Mouse (Mus musculus) olfactory bulb, adult 2 months (tissue): ENCODE data around the gene Rab3gap2.

ENCODE experiments used
- CTCF ChIP-seq: fragments of 200-500 bp; IDR thresholded peaks from 2 replicates; pipeline ENCODE4 v1.5.1; 2012; ENCODE audit warnings: low read depth, mild to moderate bottlenecking, low read length, moderate library complexity; ENCODE audit not compliant: insufficient read depth
- POLR2A ChIP-seq: fragments of 200-500 bp; IDR thresholded peaks from 2 replicates; pipeline ENCODE4 v1.6.1; 2012; ENCODE audit warnings: mild to moderate bottlenecking, low read depth, low read length, moderate library complexity; ENCODE audit not compliant: insufficient read depth

DNA sequence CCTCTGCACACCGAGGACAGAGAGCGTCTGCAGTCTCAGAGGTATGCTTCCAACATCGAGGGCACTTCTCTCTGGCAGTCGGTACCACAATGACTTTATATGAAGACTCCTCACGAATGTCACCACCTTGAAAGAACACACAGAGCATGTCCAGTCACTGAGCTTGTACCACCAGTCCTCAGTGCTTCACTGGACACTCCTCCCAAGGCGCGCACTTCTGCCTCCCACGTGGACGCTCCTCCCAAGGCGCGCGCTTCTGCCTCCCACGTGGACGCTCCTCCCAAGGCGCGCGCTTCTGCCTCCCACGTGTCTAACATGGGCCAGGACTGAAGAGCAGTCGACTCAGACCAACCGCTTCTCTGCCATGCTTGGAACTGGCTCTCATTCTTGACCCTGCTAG lies 83.1 kb downstream of the Rab3gap2 start:
- TF ChIP-seq CTCF = no peak
- no peak for TF ChIP-seq POLR2A
